Mouse (Mus musculus): Measurements from ENCODE around the gene Slit3. TPM values are rescaled to one million over a fixed set of nuclear protein-coding genes. Genes with fewer than 3 reads are reported as not detected.

Slit3 gene
- polyA plus RNA-seq, 1 experiment: 11.3 TPM

GRCm38 (mm10) chr11:35502128-35502527 is 381.1 kb downstream of the Slit3 start:
- no peak for DNase-seq (ENCODE audit: extremely low spot score in 1 of 2, low spot score in 1 of 2)

- no peak for DNase-seq (ENCODE audit: extremely low spot score in 1 of 2, low spot score in 1 of 2)
These were observed 383.0 kb downstream of the Slit3 start for GRCm38 (mm10) chr11:35504051-35504450.

DNA sequence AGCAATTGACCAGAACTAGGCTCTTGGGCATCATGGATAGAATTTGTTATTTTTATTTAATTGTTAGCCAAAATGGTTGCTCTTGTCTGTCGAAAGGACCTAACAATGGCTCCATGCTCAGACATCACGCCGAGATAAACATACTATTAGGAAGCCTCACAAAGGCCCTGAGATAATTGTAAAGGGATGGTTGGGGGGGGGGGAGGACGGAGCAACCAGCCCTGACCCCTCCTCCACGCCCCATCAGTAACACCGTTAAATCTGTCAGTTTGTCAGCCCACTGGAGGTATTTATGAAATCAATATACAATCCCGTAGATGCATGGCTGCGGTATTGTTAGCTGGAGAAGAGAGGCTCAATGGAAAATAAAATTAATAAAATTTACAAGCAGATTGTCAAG is 383.9 kb downstream of the Slit3 start:
- no peak for DNase-seq (ENCODE audit: extremely low spot score in 1 of 2, low spot score in 1 of 2)

- no peak for DNase-seq (ENCODE audit: extremely low spot score in 1 of 2, low spot score in 1 of 2)
These were observed 384.3 kb downstream of the Slit3 start for GRCm38 (mm10) chr11:35505316-35505715.

DNA sequence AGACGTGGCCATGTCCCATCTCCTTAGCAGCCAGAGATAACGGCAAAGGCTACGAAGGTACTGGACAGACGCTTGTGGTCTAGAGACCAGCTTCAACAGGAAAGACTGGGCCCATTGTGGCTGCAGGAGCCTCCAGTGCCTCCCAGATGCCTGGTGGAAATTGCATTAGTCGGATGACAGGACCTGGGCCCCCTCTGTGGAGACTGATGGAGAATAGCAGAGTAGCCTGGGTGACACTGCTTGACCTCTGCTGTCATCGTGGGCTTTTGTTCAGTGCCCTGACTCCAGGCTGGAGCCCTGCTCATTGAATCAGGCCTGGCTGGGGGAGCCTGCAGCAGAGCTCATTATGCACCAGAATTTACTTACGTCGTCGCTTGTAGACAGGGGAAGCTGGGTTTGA is 384.8 kb downstream of the Slit3 start:
- DNase-seq (ENCODE audit: extremely low spot score in 1 of 2, low spot score in 1 of 2): no peak

GRCm38 (mm10) chr11:35507781-35508390 is 386.9 kb downstream of the Slit3 start:
- DNase-seq (ENCODE audit: extremely low spot score in 1 of 2, low spot score in 1 of 2): no peak

DNA sequence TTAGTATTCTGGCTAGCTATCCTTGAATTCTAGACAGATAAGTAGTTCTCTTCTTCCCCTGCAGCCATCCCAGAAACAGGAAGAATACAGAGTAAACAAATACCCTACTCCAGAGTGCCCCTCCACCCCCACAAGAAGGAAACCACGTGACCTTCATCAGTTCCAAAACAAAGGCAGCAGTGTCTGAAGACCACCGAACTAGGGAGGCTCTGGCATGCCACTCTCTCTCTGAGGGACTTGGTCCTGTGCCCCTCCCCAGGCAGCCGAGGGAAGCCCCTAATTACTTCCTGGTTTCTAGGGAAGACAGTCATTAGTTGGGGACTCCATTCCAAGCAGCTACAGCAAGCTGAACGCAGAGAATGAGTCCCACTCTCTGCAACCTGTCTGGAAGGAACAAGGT is 391.7 kb downstream of the Slit3 start:
- no peak for DNase-seq (ENCODE audit: extremely low spot score in 1 of 2, low spot score in 1 of 2)

DNA sequence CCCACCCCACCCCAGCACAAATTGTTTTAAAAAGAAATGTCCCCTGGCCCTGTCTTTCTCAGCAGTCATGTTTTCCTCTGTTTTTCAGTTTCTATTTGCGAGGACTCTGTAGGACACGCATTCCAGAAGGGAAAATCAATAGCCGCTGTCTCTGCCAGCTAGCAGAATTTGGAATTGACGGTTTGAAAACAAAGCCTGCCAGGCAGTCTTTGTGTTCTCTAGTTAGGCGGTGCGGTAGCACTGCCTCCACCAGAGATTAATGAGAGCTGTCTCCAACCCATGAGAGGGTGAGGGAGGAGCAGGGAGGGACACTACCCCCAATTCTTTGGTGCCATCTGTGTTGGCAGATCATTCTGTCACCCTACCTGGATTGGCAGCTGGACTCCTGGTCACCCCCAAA is 392.3 kb downstream of the Slit3 start:
- DNase-seq (ENCODE audit: extremely low spot score in 1 of 2, low spot score in 1 of 2): no peak

- DNase-seq (ENCODE audit: extremely low spot score in 1 of 2, low spot score in 1 of 2): no peak
These were observed 401.9 kb downstream of the Slit3 start for GRCm38 (mm10) chr11:35522802-35523452.

GRCm38 (mm10) chr11:35523773-35524172 is 402.7 kb downstream of the Slit3 start:
- no peak for DNase-seq (ENCODE audit: extremely low spot score in 1 of 2, low spot score in 1 of 2)

DNA sequence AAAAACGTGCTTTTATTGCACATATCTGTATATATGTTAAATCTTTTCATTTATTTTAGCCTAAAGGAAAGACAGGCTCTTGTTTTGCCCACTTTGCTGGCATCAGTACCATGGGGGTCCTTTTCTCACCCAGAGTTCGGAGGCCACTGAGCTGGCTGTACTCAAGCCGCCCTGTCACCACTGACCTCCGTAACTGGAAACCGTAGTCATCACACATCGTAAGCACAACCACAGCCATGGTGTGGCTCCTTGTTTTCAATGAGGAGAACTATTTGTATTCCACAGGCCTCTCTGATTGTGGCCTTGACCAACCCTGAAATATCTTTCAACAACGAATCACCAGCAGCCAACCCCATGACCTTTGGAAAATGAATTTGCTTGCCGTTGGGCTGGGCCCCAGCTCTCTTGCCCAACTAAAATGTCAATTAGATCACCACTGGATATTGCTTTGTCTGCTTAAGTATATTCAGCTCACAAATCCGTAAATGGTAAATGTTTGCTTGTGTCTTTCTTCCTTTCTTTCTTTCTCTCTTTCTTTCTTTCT is 405.3 kb downstream of the Slit3 start:
- no peak for DNase-seq (ENCODE audit: extremely low spot score in 1 of 2, low spot score in 1 of 2)

GRCm38 (mm10) chr11:35527816-35528462 is 406.9 kb downstream of the Slit3 start:
- DNase-seq (ENCODE audit: extremely low spot score in 1 of 2, low spot score in 1 of 2): peak; percentile 23 to 58

DNA sequence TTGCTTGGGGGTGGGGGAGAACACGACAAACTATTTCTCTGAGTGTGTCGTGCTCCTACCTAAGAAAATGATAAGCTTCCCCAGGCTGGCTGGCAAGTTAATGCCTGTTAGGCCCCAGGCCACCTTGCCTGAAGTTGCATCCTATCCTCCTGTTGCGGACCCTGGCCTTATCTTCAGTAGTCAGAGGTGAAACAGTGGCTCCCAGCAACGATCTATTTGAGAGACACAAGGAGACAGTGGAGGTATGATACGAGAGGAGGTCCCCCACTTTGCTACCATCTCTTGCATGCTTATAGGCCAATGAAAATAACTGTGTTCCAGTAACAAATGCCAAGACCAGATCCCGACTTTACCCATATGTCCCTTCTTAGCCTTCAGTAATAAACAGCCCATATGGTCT is 414.0 kb downstream of the Slit3 start:
- no peak for DNase-seq (ENCODE audit: extremely low spot score in 1 of 2, low spot score in 1 of 2)

- DNase-seq (ENCODE audit: extremely low spot score in 1 of 2, low spot score in 1 of 2): peak in 1 of 2 experiments; percentile 29
These were observed 416.4 kb downstream of the Slit3 start for GRCm38 (mm10) chr11:35537128-35538088.

- no peak for DNase-seq (ENCODE audit: extremely low spot score in 1 of 2, low spot score in 1 of 2)
These were observed 421.7 kb downstream of the Slit3 start for GRCm38 (mm10) chr11:35542731-35543130.

- DNase-seq (ENCODE audit: extremely low spot score in 1 of 2, low spot score in 1 of 2): peak in 1 of 2 experiments; percentile 15
These were observed 423.4 kb downstream of the Slit3 start for GRCm38 (mm10) chr11:35544112-35545064.

DNA sequence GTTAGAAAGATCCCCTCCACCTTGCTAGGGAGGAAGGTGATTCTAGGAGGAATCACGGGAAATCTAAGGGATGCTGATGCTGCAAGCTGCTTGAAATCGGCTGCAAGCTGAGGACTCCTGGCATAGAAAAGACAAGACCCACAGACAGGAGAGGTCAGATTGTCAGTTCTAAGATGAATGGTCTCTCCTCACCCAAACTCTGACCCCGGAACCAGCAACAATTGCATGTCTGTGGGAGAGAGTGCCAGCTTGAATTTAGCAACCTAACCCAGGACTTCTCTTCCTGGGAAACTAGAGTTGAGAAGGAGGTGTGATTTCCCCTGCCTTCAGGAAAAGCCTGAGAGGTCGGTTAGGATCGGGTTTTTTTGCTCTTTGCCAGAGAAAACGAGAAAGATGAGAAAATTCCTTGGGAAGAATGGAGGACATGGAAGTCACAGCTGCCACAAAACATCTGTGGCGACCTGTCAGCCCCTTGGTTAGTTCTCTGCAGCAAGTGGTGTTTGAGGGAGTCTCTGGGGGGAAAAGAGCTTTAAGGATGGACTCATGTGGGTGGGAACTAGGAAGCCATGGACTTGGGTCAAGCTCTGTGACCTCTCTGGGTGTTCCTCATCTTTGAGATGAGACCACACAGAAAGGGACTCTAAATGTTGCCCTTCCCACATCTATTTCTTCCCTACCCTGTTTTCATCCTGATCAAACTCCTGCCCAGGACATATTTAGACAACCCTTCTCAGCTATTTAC is 425.2 kb downstream of the Slit3 start:
- no peak for DNase-seq (ENCODE audit: extremely low spot score in 1 of 2, low spot score in 1 of 2)

DNA sequence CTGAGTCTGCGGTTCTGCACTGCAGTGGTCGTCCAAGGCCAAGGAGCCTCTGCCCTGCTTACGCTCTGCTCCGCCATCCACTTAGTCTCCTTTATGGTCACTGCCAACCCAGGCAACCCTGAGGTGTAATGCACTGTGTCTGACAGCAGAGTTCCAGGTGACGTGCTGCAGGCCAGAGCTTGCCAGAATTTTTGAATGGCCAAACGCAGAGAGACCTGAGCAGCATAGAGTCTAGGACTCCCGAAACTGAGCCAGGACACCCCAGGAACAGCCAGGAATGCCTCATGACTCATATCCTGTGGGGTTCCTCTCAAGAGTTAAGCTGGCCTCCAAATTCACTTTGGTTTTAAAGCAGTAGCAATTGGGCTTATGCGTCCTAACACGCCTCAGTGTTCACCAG is 429.0 kb downstream of the Slit3 start:
- no peak for DNase-seq (ENCODE audit: extremely low spot score in 1 of 2, low spot score in 1 of 2)

DNA sequence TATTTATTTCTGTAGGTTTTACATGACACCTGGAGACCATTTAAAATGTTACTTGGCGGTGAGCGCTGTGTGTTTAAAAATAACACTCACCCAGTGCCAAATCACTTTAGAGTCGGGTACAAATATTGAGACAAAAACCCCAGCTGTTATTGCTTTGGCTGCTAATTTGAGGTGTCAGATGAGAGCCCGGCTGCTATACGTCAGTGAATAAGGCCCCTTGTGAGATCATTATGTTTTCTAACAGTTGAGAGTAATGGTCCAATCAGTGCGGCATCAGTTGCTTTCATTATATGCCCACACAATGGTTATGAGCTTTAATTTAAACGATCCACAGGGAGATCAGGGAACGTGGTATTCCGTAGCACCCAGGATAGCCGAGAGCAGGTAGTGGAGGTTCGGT is 435.2 kb downstream of the Slit3 start:
- no peak for DNase-seq (ENCODE audit: extremely low spot score in 1 of 2, low spot score in 1 of 2)

All from frontal cortex, adult 2 months (tissue).